Mouse (Mus musculus) embryonic fibroblast, embryonic 13.5 days (primary cell): Measurements from ENCODE around the gene Cux1.

Source experiments
- CTCF ChIP-seq: IDR thresholded peaks from 2 replicates; pipeline ENCODE4 v1.5.1; 2011; ENCODE audit warnings: mild to moderate bottlenecking, control low read depth, low read length, moderate library complexity, borderline replicate concordance; ENCODE audit not compliant: insufficient read depth
- POLR2A ChIP-seq: IDR thresholded peaks from 2 replicates; pipeline ENCODE4 v1.6.1; 2011; ENCODE audit warnings: low read depth, mild to moderate bottlenecking, control low read depth, low read length, moderate library complexity

GRCm38 (mm10) chr5:136465366-136465765 is 101.9 kb downstream of the Cux1 start:
- TF ChIP-seq POLR2A (peak; percentile 46; the same call in 1 of the 2 replicates), CTCF (no peak)
